Mouse (Mus musculus): ENCODE data around the gene Phactr2. TPM values are rescaled to one million over a fixed set of nuclear protein-coding genes. Genes with fewer than 3 reads are reported as not detected.

The Phactr2 gene
- polyA plus RNA-seq, 1 experiment from 2014 or later: 27.9 TPM

DNA sequence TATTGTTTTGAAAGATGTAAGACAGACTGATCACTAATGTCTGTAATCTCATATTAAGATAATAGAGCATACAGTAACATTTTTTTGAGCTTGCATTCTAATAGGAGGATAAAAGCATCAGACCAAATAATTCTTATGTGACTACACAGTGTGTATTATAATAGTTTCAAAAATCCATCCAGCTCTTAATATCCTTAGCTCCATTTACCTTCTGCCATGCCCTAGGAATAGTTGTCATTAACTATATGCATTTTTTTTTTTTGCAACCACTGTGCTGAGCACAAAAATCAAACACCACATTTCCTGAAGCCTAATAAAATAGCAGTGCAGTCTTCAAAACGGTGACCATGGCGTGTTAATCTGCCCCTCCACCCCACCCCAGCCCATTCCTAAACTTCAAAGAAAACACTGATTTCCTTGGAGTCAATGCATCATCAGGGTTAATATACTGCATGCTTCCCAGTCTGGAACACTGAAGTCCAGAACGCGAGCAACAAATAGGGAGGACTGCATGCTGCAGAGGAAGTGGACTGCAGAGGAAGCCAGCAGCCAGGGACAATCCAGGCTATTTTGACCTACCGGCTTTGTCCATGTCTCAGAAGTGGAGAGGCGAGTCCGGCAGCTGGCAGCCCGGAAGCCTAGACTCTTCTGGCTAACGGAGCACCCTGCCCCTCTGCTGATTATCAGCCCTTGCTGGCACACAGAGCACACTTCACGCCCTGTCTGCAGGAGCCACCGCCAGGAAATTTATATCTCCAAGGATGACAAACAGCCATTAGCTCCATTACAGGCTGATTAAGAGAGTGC is 85.9 kb downstream of the Phactr2 start:
- Histone ChIP-seq H3K36me3 (no peaks in the 10 kb centered on the region), H3K4me2 (replicated peaks) (peak overlapping the region; percentile 42), H3K9me3 (replicated peaks) (no peaks in the 10 kb centered on the region), H3K27ac (replicated peaks) (peak overlapping the region; percentile 60), H3K4me3 (replicated peaks) (peak overlapping the region; percentile 27), H3K4me1 (peaks cover 6% of the 10 kb centered on the region; the same call in 1 of the 2 replicates), H3K9ac (no peak overlapping the region), H3K27me3 (no peaks in the 10 kb centered on the region)
- 14% methylated on average over 11 of the region's 11 CpGs for WGBS
- ATAC-seq (ENCODE audit: insufficient number of reproducible peaks, low FRiP score, low TSS enrichment, low read depth): peak; percentile 11; the same call in 1 of the 2 replicates

DNA sequence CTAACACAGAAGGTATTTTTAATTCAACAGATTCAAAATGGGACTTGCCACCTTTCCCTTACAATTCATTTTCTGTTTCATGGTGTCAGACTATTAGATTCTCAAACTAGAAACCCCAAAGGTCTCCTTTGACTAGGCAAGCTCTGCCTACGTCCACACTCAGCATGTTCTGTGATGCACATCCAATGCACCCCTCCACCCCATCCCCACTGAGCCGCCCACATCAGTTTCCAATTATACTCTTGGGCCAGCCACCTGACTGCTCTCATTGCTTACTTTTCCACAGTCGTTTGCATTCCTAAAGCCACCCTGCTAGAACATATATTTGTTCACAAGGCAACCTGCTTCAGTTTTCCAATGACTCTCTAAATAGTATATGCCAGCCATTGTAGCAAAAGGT is 89.3 kb downstream of the Phactr2 start:
- no peak overlapping the region for H3K4me3 ChIP-seq (replicated peaks)
- H3K36me3 ChIP-seq: no peaks in the 10 kb centered on the region
- no peaks in the 10 kb centered on the region for H3K9me3 ChIP-seq (replicated peaks)
- no peak overlapping the region for H3K9ac ChIP-seq
- no peak overlapping the region; the same call in 1 of the 2 replicates for H3K27ac ChIP-seq (replicated peaks)
- ATAC-seq (ENCODE audit: insufficient number of reproducible peaks, low FRiP score, low TSS enrichment, low read depth): no peak
- H3K4me1 ChIP-seq: peaks cover 6% of the 10 kb centered on the region; the same call in 1 of the 2 replicates
- H3K4me2 ChIP-seq (replicated peaks): no peak overlapping the region
- H3K27me3 ChIP-seq: no peaks in the 10 kb centered on the region
- WGBS: 41% methylated on average over 3 of the region's 3 CpGs

DNA sequence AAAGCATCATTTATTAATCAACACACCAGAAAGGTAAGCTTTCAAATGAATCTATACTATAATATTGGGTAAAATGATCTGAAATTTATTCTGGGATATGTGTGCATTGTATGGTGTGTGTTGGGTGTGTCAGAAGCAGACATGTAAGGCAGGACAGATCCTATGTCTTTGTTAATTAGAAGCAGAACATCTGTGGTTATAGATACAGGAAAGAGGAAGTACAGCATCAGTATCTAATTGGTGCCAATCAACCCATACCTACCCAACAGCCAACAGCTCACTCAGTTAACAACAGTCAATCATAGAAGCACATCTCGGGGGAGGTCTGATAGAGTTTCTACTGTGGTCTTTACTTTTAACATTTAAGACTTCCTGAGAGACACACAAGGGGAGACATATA is 96.3 kb downstream of the Phactr2 start:
- Histone ChIP-seq H3K27me3 (no peaks in the 10 kb centered on the region), H3K36me3 (no peaks in the 10 kb centered on the region), H3K4me1 (peaks cover 17% of the 10 kb centered on the region; the same call in 1 of the 2 replicates), H3K27ac (replicated peaks) (0 out of 2 replicates have a peak overlapping the region, but pooled peaks have one; percentile 11), H3K4me3 (replicated peaks) (no peak overlapping the region), H3K4me2 (replicated peaks) (no peak overlapping the region), H3K9me3 (replicated peaks) (no peaks in the 10 kb centered on the region), H3K9ac (no peak overlapping the region)
- ATAC-seq (ENCODE audit: insufficient number of reproducible peaks, low FRiP score, low TSS enrichment, low read depth): no peak
- 69% methylated on average over 1 of the region's 1 CpGs for WGBS

DNA sequence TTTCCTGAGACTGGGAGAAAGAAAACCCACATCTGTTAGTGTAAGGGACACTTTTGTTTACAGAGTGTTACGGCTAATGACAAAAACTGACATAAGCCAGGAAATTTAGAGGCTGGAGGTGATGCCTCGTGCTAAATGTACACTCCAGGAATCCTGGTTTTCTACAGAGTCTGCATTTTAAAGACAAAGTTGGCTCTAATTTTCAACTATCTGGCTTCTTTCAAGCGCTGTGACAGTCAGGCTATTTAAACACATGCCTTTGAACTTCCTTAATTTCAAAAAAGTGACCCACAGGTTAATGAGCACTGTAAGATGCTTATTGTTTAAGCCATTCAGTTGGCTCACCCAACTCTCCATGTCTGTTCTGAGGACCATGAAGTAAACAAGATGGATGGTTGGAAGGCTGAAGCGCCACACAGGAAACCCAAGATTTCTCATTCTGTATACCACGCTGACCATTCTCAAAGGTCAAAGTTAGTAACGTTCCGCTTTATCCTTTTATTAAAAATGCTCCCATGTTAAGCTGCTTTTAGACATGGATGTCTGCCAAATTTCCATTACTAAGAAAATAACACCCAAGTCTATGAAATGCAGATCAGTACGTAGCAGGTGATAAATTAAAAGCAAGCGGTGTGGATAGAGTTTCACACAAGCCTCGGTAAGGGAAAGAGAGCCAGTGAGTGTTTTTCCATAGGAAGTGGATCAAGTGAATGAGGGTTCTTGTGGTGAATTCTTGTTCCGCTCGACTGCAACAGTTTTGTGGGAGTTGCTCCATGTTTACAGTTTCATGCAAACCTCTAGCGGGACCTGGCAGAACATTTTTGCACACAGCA is 97.6 kb downstream of the Phactr2 start:
- no peaks in the 10 kb centered on the region for H3K9me3 ChIP-seq (replicated peaks)
- ATAC-seq (ENCODE audit: insufficient number of reproducible peaks, low FRiP score, low TSS enrichment, low read depth): peak; percentile 69
- WGBS: 48% methylated on average over 13 of the region's 13 CpGs

DNA sequence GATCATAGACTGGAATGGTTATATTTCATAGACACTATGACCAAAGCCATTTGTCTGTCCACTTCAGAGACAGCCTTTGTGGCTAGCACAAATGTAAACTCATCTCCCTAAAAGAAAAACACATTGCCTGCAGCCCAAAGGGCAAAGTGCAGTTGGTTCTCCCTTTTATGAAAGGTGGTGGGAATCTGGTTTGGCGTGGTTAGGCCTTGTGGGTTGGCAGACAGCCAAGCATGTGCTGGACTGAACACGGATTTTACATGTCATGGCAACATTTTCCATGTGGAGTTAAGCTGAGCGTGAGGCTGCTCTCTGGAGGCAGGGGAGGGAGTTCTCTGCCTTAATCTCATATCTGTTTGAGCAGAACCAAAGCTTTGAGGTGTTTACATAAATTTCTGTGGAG is 98.4 kb downstream of the Phactr2 start:
- Histone ChIP-seq H3K27ac (replicated peaks) (peak overlapping the region; percentile 56), H3K27me3 (no peaks in the 10 kb centered on the region), H3K4me1 (peaks cover 17% of the 10 kb centered on the region; the same call in 1 of the 2 replicates), H3K4me3 (replicated peaks) (no peak overlapping the region), H3K4me2 (replicated peaks) (no peak overlapping the region), H3K36me3 (no peaks in the 10 kb centered on the region), H3K9ac (no peak overlapping the region), H3K9me3 (replicated peaks) (no peaks in the 10 kb centered on the region)
- WGBS: 7% methylated on average over 3 of the region's 3 CpGs
- ATAC-seq (ENCODE audit: insufficient number of reproducible peaks, low FRiP score, low TSS enrichment, low read depth): peak; percentile 52; the same call in 1 of the 2 replicates

More for the DNA sequence above, 97.6 kb downstream of the Phactr2 start:
- Histone ChIP-seq H3K36me3 (no peaks in the 10 kb centered on the region), H3K4me1 (peaks cover 17% of the 10 kb centered on the region; the same call in 1 of the 2 replicates), H3K9ac (no peak overlapping the region), H3K27ac (replicated peaks) (peak overlapping the region; percentile 56), H3K4me2 (replicated peaks) (no peak overlapping the region), H3K27me3 (no peaks in the 10 kb centered on the region), H3K4me3 (replicated peaks) (no peak overlapping the region)

DNA sequence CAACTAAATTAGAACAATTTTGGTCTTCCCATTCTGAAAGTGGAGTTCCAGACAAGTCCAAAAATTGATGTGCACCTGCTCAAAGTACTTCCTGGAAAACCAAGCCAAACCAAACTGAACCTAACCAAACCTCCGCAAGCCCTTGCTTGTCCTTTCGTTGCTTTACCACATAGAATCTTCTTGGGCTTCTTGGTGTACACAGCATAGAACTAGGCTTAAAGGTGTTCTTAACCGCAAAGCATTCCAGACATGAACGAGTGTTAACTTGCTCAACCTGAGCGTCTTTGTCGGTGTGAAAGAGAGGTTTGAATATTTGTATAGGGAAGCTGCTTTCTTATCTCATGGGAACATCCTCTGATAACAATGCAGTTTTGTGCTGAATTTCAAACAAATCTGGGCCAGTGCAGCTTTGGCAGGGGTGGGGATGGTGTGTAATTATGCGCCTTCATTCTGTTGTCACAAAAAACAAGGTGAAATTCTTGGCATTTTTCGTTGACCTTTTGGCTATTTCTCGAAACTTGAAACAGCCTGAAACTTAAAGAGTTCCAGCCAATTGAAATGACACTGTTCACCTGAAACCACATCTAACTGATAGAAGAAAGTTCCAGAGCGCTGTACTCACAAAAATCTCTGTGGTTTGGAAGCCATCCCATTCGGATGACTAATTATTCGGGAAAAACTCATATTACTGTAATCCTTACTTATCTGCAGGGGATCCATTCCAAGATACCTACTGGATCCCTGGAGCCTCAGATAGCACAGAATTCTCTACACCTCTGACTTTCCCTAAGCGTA is 104.4 kb downstream of the Phactr2 start:
- H3K4me3 ChIP-seq (replicated peaks): no peak overlapping the region
- H3K9ac ChIP-seq: no peak overlapping the region
- no peaks in the 10 kb centered on the region for H3K9me3 ChIP-seq (replicated peaks)
- no peaks in the 10 kb centered on the region for H3K36me3 ChIP-seq
- no peak overlapping the region for H3K4me2 ChIP-seq (replicated peaks)
- peak overlapping the region; percentile 74; the same call in 1 of the 2 replicates for H3K27ac ChIP-seq (replicated peaks)
- WGBS: 61% methylated on average over 13 of the region's 13 CpGs
- ATAC-seq (ENCODE audit: insufficient number of reproducible peaks, low FRiP score, low TSS enrichment, low read depth): peak; percentile 43; the same call in 1 of the 2 replicates
- H3K27me3 ChIP-seq: no peaks in the 10 kb centered on the region
- no peaks in the 10 kb centered on the region for H3K4me1 ChIP-seq

DNA sequence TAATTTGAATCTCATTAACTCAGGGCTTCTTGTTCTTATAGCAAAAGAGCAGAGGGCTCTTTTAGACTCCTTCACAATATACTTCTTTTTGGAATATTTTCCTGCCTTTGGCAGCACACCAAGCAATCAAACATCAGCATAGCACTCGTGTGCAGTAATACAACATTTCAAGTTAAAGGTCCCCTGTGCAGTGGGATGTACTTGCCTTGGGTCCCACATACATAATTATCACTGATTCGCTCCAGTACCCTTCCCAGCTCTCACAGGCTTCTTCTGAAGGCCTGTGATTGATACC is 110.0 kb downstream of the Phactr2 start:
- Histone ChIP-seq H3K4me3 (replicated peaks) (no peak overlapping the region), H3K27ac (replicated peaks) (no peak overlapping the region), H3K4me1 (no peaks in the 10 kb centered on the region), H3K27me3 (no peaks in the 10 kb centered on the region), H3K9ac (no peak overlapping the region), H3K36me3 (no peaks in the 10 kb centered on the region), H3K9me3 (replicated peaks) (no peaks in the 10 kb centered on the region), H3K4me2 (replicated peaks) (no peak overlapping the region)
- ATAC-seq (ENCODE audit: insufficient number of reproducible peaks, low FRiP score, low TSS enrichment, low read depth): peak; percentile 34; the same call in 1 of the 2 replicates
- 60% methylated on average over 2 of the region's 2 CpGs for WGBS

DNA sequence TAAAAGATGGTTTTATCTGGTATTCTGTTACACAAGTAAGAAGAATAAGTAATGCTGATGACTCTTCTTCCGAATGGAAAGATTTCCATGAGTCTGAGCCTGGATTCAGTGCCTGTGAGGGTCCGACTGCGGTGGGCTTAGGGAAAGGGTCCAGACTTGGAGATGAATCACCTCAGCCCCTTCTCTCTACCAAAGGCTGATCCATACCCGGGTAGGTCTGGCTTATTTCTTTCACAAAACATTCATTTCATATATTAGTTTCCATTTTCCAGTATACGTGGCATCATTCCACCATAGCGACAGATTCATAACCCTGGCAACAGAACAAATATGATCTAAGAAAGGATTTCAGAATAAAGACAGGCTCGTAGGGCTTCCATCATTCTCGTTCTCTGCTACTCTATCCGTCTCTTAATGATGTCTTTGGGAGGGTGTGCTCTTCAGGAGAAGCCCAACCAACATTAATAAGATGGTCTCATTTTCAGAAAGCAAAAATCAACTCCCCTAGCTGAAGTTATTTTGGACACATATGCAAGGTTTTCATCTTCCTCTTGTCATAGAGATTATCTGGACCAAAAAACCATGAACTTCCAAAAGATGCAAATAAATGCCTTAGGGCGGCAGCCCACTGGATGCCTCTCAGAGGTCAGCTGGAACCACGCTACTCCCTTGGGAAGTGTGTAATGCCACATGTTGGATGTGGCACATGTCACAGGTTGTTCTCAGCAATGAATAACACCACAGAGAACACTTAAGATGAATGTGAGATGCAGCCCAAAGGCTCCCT is 110.5 kb downstream of the Phactr2 start:
- Histone ChIP-seq H3K4me2 (replicated peaks) (no peak overlapping the region), H3K27ac (replicated peaks) (peak overlapping the region; percentile 18; the same call in 1 of the 2 replicates), H3K4me3 (replicated peaks) (no peak overlapping the region), H3K9me3 (replicated peaks) (no peaks in the 10 kb centered on the region), H3K36me3 (no peaks in the 10 kb centered on the region), H3K4me1 (no peaks in the 10 kb centered on the region), H3K9ac (no peak overlapping the region), H3K27me3 (no peaks in the 10 kb centered on the region)
- 63% methylated on average over 11 of the region's 11 CpGs for WGBS
- ATAC-seq (ENCODE audit: insufficient number of reproducible peaks, low FRiP score, low TSS enrichment, low read depth): no peak

DNA sequence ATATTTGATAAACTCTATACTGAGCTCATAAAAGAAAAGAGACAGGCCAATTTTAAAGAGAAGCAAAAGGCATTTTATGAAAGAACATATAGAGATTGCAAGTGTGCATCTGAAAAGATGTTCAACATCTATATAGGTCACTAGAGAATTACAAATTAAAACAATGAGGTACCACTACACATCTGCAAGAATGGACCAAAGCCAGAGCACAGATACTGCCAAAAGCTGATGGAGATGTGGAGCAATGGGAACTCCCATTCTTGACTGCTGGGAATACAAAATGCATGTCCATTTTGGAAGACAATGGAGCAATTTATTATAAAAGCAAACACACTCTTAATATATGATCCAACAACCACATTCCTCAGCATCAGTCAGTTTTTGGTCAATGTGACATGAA is 113.3 kb downstream of the Phactr2 start:
- H3K36me3 ChIP-seq: no peaks in the 10 kb centered on the region
- no peaks in the 10 kb centered on the region for H3K27me3 ChIP-seq
- no peak overlapping the region for H3K4me3 ChIP-seq (replicated peaks)
- H3K4me1 ChIP-seq: no peaks in the 10 kb centered on the region
- no peak overlapping the region for H3K9ac ChIP-seq
- no peak overlapping the region for H3K4me2 ChIP-seq (replicated peaks)
- ATAC-seq (ENCODE audit: insufficient number of reproducible peaks, low FRiP score, low TSS enrichment, low read depth): no peak
- H3K9me3 ChIP-seq (replicated peaks): no peaks in the 10 kb centered on the region
- H3K27ac ChIP-seq (replicated peaks): no peak overlapping the region

DNA sequence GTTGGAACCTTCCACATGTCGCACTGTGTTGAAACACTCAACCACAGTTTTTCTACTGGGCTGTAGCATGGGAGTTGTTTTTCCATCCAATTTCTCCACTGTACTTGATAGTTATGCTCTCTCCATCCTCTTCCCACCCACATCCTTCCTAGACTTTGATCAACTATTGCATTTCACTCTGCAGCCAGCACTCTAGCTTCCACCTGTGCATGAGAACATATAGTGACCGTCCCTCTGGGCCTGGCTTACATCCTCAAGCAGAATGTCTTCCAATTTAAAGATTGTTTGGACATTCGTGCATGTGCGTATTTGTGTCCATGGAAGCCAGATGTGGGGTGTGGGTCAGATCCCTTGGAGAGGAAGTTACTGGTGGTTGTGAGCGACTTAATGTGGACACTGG is 114.4 kb downstream of the Phactr2 start:
- WGBS: 81% methylated on average over 5 of the region's 5 CpGs
- no peak overlapping the region for H3K9ac ChIP-seq
- no peaks in the 10 kb centered on the region for H3K27me3 ChIP-seq
- H3K27ac ChIP-seq (replicated peaks): no peak overlapping the region
- no peak overlapping the region for H3K4me3 ChIP-seq (replicated peaks)
- no peak overlapping the region for H3K4me2 ChIP-seq (replicated peaks)
- no peaks in the 10 kb centered on the region for H3K4me1 ChIP-seq
- no peaks in the 10 kb centered on the region for H3K36me3 ChIP-seq
- no peak for ATAC-seq (ENCODE audit: insufficient number of reproducible peaks, low FRiP score, low TSS enrichment, low read depth)
- no peaks in the 10 kb centered on the region for H3K9me3 ChIP-seq (replicated peaks)

All from embryonic facial prominence, embryonic 15.5 days (tissue).